Mouse (Mus musculus) gastrocnemius, postnatal 36 days (tissue): ENCODE results near the gene Mettl1. TPM values are rescaled to one million over a fixed set of nuclear protein-coding genes. Genes with fewer than 3 reads are reported as not detected.
"Not testable (repeated sequence)": the region's sequence is repeated elsewhere in the genome, so short reads cannot be mapped to it uniquely, and the experiment has no call there.

Experiments used
- DNase-seq, 2 experiments: peaks; one replicate each; pipeline ENCODE4 v3.0.0; 2022
- intact Hi-C: fragments of 180-260 bp; cut with DNase I; formaldehyde crosslinking; loops from one replicate; pipeline ENCODE4 v1.15.1; 2025
- total RNA-seq, 2 experiments: library from RNA; stranded (reverse); gene quantifications; 2 replicates each; pipeline ENCODE4 v1.2.3; 2021

Gene Mettl1
- total RNA-seq, 2 experiments from 2014 or later: 8.2 to 10.0 TPM

GRCm38 (mm10) chr10:127042468-127043115, 1.4 kb downstream of the Mettl1 start:
- intact Hi-C loops: no loop called here
- no peak for DNase-seq

DNA sequence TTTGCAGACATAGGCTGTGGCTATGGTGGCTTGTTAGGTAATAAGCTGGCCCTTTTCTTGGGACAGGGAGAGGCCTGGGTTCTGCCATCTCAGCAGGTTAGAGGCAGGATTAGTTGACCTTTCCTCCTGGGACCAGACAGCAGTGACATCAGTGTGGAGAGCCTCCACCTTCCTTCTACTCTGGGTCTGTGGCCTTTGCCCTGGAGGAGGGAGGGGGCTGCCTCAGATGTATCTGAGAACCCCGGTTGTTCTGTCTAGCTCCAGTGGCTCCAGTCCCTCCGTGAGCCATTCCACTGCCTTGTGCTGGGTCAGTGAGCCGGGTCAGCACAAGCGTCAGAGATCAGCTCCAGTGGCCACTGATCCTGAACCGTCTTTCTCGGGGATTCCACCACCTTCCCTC, 2.0 kb downstream of the Mettl1 start:
- DNase-seq: no peak
- intact Hi-C loops: no loop called here

GRCm38 (mm10) chr10:127047954-127048353, 6.7 kb downstream of the Mettl1 start, which contains the start of gene Cyp27b1:
Gene Cyp27b1, plus strand, starts transcription at chr10:127048250.
- intact Hi-C loops: no loop called here

GRCm38 (mm10) chr10:127048608-127049394, 7.6 kb downstream of the Mettl1 start:
- no peak for DNase-seq
- intact Hi-C loops: no loop called here

More at GRCm38 (mm10) chr10:127047954-127048353, 6.7 kb downstream of the Mettl1 start, which contains the start of gene Cyp27b1:
- DNase-seq: no peak

GRCm38 (mm10) chr10:127049395-127050118, 8.3 kb downstream of the Mettl1 start:
- intact Hi-C loops: no loop called here
- DNase-seq: no peak

DNA sequence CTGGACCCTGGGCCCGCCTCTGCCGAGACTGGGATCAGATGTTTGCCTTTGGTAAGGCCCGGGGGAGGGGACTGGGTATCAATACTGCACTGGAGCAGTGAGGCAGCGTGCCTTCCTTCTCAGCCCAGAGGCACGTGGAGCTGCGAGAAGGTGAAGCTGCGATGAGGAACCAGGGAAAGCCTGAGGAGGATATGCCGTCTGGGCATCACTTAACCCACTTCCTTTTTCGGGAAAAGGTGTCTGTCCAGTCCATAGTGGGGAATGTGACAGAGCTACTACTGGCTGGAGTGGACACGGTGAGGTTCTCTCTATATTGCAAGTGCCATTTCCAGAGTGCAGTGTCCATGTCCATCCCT, 8.9 kb downstream of the Mettl1 start:
- intact Hi-C loops: no loop called here
- no peak for DNase-seq

GRCm38 (mm10) chr10:127054646-127055045, 13.4 kb downstream of the Mettl1 start:
- intact Hi-C loops: no loop called here
- no peak for DNase-seq

- intact Hi-C loops: no loop called here
Observed at GRCm38 (mm10) chr10:127055406-127055805, 14.2 kb downstream of the Mettl1 start.

DNA sequence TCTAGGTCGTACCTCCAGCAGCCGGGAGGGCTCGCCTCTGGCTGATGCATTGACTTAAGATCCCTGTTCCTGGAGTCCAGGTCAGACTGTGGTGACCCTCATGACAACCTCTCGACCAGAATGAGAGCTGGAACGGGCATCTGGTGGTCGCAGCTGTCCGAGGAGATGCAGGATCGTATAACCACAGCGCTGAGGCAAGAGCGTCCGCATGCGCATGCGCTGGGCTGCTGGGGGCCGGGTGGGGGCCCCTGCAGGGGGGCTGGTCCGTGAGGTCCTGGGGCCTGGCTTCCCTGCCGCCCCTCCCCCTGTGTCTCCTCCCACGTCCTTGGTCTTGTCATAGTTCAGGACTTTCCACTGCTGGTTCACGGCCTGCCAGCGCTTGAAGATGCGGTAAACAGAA, 15.3 kb downstream of the Mettl1 start:
- DNase-seq: no peak
- intact Hi-C loops: no loop called here

More at GRCm38 (mm10) chr10:127055406-127055805, 14.2 kb downstream of the Mettl1 start:
- no peak for DNase-seq

- intact Hi-C loops: no loop called here
- DNase-seq: peak; percentile 60 to 61
Observed at GRCm38 (mm10) chr10:127058161-127058560, 16.9 kb downstream of the Mettl1 start.

DNA sequence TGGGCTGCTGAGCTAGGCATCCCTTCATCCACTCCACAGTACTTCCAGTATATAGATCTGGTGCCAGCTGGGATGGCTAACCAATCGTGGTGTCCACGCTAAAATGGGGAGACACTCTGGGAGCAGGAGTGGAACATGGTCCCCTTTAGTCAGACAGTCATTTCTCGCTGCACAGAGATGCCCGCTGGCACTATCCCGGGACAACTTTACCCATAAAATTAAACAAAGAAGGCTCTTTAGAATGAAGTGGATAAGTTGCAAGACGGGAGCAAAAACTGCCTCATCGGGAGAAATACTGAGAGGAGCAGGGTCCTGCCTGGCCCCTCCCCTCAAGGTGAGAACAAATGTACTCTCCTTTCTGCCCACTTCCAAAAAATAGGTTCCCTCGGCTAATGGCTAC, 17.5 kb downstream of the Mettl1 start:
- no peak for DNase-seq
- intact Hi-C loops: no loop called here

DNA sequence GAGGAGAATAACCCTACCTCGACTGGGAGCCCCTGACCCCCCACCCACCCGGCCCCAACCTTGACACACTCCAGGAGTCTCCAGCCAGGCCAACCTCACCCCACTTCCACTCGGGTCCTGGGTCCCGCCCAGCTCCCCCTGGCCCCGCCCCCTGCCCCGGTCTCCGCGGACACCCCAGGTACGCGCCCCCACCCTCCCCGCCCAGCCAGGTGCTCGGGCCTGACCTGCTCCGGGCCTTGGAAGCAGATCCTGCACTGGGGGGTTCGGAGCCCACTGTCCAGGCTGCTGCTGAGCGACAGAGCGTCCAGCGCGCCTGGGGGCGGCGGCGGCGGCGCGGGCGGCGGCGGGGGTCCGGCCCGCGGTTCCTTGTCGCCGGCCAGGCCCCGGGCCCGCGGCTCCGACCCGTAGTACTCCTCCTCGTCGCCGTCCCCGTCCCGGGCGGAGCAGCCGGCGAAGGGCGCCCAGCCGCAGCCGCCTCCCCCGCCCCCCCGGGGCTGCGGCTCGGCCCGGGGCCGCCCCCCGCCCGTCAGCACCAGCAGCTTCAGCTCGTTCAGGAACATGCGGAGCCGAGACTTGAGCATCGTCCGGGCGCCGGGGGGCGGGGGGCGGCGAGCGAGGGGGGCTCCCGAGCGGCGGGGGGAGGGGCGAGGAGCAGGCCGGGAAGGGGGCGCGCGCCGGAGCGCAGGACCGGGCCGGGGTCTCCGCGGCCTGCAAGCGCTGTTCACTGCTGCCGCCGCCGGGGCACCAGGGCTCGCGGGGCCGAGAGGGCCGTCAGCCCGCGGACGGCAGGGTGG, 18.2 kb downstream of the Mettl1 start:
- no peak for DNase-seq
- intact Hi-C loops: no loop called here

GRCm38 (mm10) chr10:127059968-127060916, 19.0 kb downstream of the Mettl1 start, which contains the start of gene March9:
Gene March9, minus strand, starts transcription at chr10:127060184.
- intact Hi-C loops: no loop called here
- no peak for DNase-seq

- intact Hi-C loops: no loop called here
Observed at GRCm38 (mm10) chr10:127061085-127061484, 19.9 kb downstream of the Mettl1 start.

DNA sequence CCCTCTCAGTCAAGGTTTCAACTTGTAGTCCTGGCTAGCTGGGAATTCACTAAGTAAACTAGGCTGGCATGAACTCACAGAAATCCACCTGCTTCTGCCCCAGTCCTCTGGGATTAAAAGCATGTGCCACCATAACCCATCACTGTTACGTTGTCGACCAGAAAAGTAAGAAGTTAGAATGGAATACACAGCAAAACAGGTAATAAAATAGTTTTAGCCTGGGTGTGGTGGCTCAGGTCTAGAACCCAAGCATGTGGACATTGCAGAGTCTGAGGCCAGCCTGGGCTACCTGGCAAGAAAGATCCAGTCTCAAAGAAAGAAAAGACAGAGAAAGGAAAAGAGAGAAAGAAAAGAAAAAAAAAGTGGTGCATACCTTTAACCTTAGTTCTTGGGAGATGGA, 20.3 kb downstream of the Mettl1 start:
- no peak for DNase-seq
- intact Hi-C loops: no loop called here

More at GRCm38 (mm10) chr10:127061085-127061484, 19.9 kb downstream of the Mettl1 start:
- no peak for DNase-seq

- DNase-seq, intact Hi-C loops: not testable (repeated sequence)
Observed at GRCm38 (mm10) chr10:127062101-127062500, 20.9 kb downstream of the Mettl1 start.

DNA sequence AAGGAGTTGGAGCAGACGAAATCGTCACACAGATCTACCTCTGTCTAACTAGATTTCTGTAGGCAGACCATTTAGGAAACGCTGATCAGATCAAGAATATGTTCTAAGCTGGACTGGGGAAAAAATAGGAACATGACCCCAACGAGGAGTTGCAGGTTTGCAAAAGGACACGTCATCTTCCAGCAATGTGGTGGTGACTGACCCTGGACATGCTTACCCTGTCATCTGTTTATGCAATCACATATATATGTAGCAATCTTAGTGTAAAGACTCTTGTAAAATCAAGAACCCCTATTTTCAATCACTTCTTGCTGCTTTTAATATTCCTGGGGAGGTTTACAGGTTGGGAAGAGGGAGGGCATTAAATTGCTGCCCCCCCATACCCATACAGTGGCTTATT, 21.3 kb downstream of the Mettl1 start:
- intact Hi-C loops: no loop called here
- no peak for DNase-seq

GRCm38 (mm10) chr10:127063239-127063872, 22.1 kb downstream of the Mettl1 start, which contains the start of gene Cdk4:
Gene Cdk4, plus strand, starts transcription at chr10:127063534.
- peak; percentile 97 for DNase-seq

More at GRCm38 (mm10) chr10:127063239-127063872, 22.1 kb downstream of the Mettl1 start, which contains the start of gene Cdk4:
- intact Hi-C loops: no loop called here
